Mouse (Mus musculus) spleen, postnatal 36 days (tissue): Measurements from ENCODE around the gene Frmd4a.

ENCODE experiments used
- DNase-seq, 2 experiments: peaks; one replicate each; pipeline ENCODE4 v3.0.0; 2022; ENCODE audit warnings: low spot score in 2 of 2, mixed read lengths in 1 of 2

Gene Frmd4a

DNA sequence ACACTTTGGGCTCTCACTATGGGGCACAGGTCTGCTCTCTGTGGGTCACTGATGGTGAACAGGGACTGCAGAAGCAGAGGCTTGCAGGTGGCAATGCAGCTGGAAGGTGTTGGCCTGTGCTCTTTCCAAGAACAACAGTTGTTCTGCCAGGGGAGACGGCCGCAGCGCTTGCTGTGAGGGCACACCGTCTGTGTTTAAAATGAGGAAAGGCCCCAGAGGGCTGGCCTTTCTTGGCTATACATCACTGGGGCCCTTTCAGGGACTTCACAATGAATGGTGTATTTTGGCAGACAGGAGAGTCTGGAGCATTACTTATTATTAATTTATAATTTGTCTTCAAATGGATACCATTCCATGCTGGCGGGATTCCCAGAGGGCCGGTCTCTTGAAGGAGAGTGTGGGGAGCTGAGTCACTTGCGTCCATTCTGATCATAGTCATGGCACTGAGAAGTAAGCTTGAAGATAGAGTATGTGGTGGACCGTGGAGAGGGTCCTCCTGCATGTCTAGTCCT is 268.9 kb downstream of the Frmd4a start:
- no peak for DNase-seq

DNA sequence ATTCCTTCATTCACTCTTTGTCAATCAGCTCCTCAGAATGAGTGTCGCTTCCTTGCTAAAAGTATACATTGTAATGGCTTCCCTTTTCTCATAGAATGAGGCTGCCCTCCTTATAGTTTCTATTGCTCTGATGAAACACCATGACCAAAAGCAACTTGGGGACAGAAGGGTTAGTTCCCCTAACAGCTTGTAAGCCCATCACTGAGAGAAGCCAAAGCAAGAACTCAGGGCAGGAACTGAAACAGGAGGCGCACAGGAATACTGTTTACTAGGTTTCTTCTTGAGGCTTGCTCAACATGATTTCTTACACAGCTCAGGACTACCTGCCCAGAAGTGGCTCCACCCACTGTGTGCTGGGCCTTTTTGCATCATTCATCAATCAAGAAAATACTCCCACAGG is 273.0 kb downstream of the Frmd4a start:
- no peak for DNase-seq

DNA sequence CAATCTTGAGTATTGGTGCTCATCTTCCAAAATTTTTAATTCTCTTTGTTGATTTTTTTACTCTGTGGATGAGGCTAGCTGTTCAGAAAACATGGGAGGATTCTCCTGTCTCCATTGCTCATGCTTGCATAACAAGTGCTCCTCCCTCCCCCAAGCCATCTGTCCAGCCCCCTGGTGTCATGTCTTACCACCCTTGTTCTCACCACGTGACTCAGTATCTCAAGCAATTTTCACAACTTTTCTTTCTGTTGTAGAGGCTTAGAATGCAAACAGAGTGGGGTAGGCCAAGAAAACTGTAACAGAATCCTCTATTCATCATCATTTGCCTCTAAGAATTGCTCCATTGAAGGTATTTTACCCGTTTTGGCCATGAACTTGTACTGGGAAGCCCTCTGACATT is 273.6 kb downstream of the Frmd4a start:
- no peak for DNase-seq

DNA sequence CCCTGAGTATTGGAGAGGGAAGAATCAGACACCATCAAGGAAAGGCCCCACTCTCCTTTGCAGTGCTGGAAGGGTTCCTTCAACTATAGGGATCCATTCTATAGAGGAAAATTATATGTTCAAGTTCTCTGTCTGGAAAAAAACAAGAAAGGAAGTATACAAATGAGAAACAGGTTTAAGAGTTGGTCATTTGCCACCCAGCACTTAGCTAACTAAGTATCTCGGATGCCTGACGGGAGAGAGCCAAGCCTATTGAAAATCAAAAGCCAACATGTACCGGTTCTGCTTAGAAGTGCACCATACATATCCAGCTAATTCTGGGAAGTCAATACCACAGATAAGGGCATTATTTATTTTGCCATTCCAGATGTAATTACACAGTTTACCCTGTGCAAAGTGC is 274.2 kb downstream of the Frmd4a start:
- no peak for DNase-seq

DNA sequence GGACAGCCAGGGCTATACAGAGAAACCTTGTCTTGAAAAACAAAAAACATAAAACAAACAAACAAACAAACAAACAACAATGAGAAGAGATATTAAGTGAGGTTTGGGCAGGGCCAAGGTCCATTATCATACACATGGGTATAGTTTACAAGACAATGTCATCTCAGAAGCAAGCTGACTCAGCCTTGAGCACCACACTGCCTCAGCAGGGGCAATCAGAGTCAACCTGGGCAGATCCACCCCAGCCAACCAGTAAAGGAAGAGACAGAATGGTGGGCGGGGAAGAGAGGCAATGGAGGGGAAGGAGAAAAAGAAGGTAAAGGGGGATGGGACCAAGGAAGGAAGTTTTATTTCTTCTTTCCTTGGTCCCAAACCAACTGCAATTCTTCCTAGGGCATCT is 276.2 kb downstream of the Frmd4a start:
- DNase-seq, result no peak

DNA sequence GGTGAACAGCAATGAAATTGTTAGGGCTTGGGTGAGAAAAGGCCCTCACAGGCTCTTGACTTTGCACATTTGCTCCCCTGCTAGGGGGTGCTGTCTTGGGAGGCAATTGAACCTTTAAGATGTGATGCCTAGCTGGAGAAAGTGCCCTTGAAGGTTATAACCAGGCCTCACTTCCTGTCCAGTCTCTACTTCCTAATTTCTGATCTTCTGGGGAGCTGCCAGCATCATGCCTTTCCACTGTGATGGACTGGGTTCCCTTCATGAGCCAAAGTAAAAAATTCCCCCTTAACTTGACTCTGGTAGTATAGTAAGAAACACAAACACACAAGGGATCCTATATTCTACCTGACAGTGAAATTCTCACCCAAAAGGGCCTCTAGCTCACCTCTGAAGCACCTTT is 278.1 kb downstream of the Frmd4a start:
- DNase-seq, result no peak

DNA sequence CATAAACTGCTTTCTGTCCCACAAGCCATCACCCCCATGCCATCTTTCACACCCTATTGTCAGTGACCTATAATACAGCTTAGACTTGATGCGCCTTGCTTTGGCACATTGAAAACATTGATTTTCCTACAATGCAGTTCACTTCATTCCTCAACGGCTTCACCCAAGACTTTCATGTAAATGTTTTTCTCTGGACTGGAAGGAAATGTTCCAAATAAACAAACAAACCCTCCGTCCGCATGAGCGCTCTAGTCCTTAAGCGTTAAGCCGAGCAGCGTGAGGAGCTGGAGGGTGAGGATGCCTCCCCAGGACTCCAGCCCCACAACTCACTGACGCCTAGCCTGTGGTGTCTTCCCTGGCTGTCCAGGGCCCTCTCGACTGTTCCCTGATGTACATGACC is 279.4 kb downstream of the Frmd4a start:
- no peak for DNase-seq

DNA sequence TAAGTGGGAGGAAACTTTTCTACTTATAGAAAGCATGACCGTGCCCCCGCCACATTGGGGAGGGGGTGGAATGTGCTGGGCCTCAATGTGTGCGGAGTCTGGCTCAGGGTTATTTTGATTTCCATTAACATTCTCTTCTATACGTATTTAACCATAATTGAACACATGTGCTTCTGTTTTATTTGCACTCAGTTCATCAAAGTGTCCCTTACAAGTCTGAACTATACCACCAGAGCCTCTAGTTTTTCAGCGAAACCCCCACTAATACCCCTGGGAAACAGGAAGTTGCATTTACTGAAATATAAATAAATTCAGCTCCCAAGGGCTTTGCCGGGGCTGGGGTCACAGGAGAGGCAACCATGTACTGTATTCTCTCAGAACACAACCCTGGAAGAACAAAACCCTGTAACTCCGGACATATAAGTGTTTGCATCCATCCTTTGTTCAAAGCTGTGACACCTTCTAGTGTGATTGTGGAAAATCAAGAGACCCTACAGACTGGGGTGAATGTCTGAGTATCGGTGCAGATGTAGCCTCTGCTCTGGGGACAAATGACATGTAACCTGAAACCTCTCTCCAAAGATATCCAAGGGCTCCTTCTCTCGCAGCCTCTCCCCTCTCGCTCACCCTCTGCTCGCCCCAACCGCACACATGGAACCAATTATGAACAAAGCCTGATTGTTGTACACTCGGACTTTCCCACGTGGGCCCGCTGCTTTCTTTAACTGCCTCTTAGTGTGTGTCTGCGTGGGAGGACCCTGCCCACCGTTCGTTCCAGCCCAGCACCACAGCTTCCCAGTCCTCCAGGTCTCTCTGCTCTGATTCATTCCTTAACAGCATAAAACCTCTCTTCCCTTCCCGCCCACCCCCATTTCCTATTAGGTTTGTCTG is 281.1 kb downstream of the Frmd4a start:
- no peak for DNase-seq

DNA sequence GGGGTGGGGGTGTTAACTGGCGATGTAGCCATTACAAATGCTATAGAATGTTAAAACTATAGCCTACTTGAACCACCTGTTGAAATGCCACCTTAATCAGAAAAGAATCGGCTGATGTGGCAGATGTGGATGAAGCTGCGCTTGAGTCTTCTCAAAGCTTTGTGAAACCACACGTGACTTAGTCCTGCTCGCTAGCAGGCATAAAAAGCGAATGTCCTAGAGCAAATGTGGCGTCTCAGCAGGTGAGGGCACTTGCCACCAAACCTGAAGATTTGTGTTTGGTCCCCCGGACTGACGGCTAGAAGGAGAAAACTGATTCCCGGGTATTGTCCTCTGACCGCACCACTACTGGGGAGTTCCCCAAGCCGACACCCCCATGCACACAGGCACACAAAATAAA is 282.1 kb downstream of the Frmd4a start:
- no peak for DNase-seq

DNA sequence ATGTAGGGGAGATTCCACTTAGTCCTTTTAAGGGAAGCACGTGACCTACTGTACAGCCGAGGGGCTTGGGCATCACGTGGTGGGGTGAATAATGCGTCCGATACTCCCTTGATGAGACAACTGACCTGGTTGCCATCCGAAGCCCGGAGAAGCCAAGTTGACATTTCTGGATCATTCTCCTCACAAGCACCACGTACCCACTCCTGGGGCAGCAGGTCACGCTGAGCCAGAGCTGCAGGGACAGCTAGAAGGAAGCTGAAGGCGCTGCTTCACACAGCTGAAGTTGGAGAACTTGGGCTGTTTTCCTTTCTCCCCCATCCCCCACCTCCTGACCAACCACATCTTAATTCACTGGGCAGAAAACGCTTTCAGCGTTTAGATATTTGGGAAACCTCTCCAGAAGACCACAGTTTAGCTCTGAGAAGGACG is 282.9 kb downstream of the Frmd4a start:
- DNase-seq, result no peak

DNA sequence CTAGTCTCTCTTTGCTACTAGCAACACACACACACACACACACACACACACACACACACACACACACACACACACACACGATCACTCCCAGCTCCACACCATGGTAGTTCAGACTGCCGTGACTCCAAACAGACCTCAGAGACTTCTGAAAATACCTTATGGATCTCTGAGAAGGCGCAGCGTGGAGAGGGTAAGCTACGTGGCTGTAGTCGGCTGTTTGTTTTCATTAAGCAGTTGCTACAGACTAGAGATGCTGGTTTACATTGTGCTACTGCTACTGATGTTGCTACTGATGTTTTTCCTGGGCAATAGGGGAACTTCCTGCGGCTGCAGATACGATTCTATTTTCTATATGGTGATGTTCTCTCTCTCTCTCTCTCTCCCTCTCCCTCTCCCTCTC is 283.3 kb downstream of the Frmd4a start:
- DNase-seq, result no peak

DNA sequence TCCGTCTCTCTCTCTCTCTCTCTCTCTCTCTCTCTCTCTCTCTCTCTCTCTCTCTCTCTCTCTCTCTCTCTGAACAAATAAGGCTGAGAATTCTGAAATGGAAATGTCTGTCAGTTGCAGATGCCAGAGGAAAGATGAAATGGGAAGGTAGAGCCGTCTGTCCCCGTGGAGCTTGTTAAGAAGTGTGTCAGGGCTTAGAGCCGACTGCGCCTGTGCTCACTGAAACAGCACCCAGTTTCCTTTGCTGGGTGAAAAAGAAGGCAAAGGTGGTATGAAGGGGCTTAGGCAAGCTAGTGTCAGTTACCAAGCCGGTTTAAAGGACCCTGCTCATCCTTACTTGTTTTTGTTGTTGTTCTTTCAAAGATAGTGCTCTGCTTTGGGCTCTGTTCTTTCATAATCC is 283.7 kb downstream of the Frmd4a start:
- DNase-seq, result no peak

DNA sequence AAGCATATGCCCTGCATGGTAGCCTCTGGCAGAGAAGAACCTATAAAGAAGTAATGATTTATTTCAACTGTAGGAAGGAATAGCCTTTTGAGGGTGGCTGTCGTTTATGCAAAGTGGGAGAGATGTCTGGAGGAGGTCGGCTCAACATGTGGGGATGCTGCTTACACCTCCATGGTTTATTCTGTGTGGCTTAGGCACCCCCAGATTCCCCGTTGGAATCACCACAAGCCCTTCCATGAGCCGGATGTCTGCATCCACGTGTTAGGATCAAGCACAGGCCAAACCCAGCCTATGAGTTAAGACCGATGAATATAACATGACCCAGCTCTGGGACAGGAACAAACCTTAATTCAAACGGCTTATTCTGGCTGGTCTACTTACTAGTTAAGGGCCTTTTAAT is 284.2 kb downstream of the Frmd4a start:
- DNase-seq, result no peak

DNA sequence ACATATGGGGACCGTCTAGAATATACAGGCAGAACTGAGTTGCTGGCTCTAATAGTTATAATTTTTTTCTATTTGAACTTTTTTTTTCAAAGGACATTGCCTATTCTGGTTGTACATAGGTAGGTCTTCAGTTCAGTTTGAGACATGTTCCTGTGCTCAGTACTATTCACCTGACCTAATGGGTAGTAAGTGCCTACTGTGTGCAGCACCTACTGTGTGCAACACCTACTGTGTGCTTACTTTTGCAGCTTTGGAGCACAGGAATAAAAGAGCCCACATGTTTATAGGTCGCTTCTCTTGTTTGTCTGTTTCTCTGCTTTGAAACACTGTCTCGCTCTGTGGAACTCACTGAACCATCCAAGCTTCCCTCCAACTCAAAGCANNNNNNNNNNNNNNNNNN is 284.6 kb downstream of the Frmd4a start:
- no peak for DNase-seq

DNA sequence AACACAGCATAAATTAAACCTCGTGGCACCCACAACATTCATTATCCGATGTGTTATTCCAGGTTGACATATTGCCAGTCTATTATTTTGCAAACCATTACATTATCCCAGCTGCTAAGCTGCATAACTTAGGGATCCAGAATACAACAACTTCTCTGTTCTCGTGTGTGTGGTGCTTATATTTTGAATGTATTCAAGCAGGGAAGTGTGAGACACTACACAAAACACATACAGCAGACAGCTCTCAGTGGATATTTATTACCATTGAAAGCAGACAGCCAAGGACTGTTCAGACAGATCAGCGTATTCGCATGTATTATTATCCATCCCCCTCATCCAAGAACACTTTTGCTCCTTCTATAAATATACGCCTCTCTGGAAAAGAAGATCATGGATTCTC is 289.6 kb downstream of the Frmd4a start:
- no peak for DNase-seq

DNA sequence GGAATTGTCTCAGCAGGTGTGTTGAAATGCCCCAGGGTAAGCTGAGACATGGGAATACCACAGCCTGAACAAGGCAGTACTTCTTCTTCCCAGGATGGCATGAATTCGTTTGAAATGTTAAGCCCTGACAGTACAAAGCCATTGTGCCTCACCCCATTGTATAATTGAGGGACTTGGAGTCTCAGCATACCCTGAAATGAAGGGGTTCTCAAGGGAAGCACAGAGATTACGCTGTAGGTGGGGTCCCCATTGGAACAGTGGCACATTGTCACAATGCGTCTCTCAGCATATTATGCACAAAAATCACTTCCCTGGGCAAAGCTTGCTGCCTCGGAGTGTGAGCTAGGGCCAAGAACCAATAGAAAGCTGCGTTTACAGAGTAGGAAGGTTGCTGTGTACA is 297.0 kb downstream of the Frmd4a start:
- no peak for DNase-seq

DNA sequence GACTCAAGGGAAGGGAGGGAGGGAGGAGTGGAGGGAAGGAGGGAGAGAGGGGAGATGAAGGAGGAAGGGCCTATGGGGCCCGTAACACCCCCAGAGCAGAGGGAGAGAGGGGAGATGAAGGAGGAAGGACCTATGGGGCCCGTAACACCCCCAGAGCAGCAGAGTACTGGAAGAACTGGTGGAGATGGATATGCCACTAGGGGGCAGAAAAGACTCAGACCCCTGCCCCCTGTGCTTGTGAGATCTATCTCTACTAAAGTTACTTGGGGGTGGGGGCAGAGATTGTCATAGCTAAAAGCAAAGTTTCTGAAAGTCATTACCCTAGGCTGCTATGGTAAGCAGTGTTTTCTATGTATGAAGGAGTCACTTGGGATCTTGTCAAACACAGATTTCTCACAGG is 299.1 kb downstream of the Frmd4a start:
- no peak for DNase-seq

DNA sequence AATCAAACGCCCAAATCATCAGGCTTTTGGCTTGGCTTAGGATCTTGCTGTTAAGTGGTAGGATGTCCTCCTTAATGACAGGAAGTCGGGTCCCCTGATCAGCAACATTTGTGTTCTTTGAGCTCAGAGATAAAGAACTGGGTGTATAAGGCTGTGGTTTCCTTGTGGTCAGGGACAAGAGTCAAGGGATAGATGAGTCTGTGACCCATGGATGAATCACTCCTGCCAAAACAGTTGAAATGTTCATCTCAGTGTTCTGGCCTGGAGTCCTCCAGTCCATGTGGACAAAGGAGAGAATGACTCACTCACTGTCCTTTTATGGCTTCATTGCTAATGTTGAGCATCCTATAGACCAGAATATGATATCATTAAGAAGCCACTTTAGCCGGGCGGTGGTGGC is 300.6 kb downstream of the Frmd4a start:
- DNase-seq, result no peak

DNA sequence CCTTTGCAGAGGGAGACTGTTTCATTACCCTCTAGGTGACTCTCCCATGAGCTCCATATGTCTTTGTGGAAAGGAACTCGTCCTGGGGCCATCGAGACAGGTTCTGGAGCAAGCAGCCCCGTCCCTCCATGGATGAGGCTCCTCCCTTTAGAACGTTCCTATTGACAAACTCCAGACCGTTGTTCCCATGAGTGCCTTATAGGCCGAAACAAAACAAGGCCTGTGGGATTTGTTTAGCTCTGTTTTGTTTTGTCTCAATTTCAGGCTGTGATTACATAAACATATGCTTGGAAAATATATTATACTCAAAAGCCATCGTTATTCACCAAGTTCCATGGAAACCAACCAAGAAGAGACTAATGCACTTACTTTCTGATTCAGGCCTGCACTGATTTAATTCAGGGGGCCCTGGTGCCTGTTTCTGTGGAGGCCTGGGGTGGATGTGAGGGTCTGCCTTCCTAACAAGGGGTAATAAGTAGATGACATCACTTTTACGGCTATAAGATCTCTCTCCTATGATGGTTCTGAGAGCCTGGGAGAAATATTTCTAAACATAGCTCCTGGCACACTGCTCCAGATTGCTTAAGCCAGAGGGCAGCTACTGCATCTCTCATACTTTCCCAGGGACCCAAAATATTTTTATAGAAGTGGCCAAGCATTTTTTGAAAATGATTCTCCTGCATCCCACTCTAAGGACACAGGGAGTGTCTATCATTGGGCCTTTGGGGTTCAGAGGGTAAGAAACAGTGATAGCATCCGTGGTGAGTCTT is 308.9 kb downstream of the Frmd4a start:
- DNase-seq, result no peak

DNA sequence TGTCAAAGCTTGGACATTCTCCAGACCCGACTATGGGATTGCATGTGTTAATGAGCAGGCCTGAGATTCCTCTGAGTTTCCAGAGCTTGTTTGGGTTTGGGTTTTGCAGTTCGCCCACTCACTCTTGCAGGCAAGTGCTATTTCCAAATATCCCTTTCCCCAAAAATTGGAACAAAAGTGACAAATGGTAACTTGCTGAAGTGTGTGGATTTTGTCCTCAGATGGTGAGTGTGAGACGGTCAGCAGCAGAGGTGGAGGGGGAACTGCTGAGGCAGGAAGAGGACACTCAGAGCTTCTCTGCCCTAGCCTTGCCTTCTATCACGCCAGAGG is 309.5 kb downstream of the Frmd4a start:
- DNase-seq, result no peak

DNA sequence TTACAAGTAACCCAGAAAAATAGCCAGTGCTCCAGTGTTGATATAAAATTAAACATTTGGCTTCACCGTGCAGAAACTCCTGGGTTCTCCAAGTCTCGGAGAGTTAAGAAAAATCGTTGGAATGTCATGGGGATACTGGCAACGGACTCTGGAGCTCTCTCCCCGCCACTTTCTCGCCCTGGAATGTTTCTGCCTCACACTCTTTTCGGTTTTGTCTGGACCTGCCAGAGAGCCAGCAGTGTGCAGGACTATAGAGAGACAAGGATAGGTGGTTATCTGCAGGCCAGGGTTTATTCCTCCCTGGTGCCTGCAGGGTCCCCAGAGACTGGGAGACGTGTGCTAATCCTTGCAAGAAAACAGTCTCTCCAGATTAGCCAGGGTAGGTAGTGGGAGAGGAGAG is 314.9 kb downstream of the Frmd4a start:
- DNase-seq, result no peak

DNA sequence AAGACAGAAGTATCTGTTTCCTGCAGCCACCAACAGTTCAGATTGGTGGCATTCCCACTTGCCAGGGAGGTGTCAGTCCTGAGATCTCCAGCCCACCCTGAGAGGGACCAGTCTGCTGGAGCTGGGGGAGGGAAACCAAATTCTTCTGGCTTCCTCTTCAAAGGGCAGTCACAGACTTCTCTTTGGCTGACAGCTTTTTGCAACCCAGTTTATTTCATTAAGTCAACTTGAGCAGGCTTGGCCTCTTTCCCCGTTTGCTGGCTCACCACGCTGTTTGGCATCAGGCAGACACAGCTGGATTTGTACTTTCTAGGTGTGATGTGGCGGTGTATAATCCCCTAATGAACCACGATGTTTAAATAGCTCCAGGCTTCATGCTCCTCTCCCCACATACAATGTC is 316.7 kb downstream of the Frmd4a start:
- no peak for DNase-seq

DNA sequence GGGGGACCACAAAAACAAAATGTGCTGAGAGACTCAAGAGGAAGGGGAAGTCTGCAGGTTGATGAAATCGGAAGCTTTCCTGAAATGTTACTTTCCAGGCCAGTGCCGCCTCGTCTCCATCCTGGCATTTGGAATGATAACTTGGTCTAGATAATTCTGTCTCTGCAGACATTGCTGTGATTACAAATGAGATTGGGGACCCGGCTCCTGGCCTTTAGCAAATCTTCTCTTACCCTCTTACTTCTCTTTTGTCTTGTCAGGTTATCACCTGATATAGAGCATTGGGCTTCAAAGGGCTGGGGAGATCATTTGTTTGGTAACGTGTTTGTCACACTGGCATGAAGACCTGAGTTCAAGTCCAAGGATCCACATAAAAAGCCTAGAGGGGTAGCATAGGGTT is 317.4 kb downstream of the Frmd4a start:
- no peak for DNase-seq
